Mouse (Mus musculus): ENCODE measurements around the gene Gm13199. TPM values are rescaled to one million over a fixed set of nuclear protein-coding genes. Genes with fewer than 3 reads are reported as not detected.

Gene Gm13199
- total RNA-seq, 2 experiments from 2014 or later, result 1.2 TPM; not detected in 1

DNA sequence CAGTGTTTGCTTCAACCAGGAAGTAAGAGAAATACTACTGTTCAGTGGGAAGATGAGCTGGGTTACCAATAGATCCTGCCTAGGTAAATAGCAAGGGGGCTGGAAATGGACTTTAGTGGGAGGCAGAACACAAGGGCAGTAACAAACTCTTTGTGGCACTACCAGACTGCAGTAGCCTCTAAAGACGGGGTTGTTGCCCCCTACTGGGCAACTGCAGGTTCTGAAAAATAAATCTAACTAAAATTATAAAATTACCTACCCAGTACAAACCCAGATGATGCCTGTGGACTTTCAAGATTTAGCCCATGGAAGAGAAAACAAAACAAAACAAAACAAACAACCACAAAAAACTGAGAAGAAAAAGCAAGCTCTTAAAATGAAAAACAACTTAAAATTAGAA, 38.5 kb downstream of the Gm13199 start:
- peak; percentile 79 for ATAC-seq (replicated peaks; ENCODE audit: poor library complexity)

DNA sequence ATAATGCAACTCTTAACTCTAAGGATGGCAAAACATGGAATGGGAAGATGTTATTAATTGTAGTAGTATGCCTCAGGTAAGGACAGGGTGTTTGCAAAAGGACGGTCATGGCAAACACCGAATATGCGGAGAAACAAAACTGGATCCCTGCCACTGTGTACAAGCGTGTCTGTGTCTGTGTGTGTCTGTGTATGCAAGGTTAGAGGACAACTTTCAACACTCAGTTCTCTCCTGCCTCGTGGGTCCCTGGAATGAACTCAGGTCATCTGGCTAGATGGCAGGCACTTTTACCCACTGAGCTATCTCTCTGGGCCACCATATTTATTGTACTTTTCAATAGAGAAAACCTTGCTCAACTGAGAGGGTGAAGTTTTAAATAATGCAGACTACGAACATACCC, 40.3 kb downstream of the Gm13199 start:
- no peak for ATAC-seq (replicated peaks; ENCODE audit: poor library complexity)

- no peak for ATAC-seq (replicated peaks; ENCODE audit: poor library complexity)
Observed at GRCm38 (mm10) chr2:5821264-5821663, 41.5 kb downstream of the Gm13199 start.

Other genes with a start within 250 kb of the Gm13199 start
- 3.3 and 4.2 TPM in 2 replicates for gene Camk1d, start 148.4 kb downstream of the Gm13199 start, total RNA-seq (2015)
- gene Camk1d, start 148.4 kb downstream of the Gm13199 start, total RNA-seq (2017), result 1.1 and 1.5 TPM in 2 replicates
- 70.6 and 70.7 TPM in 2 replicates for gene Nudt5, start 17.9 kb downstream of the Gm13199 start, total RNA-seq (2015)
- 60.8 and 78.6 TPM in 2 replicates for gene Nudt5, start 17.9 kb downstream of the Gm13199 start, total RNA-seq (2017)
- 125 and 133 TPM in 2 replicates for gene Cdc123, start 17.8 kb downstream of the Gm13199 start, total RNA-seq (2015)
- gene Cdc123, start 17.8 kb downstream of the Gm13199 start, total RNA-seq (2017), result 116 and 117 TPM in 2 replicates
- gene Sec61a2, start 32.5 kb upstream of the Gm13199 start, total RNA-seq (2015), result 30.0 and 42.4 TPM in 2 replicates
- gene Sec61a2, start 32.5 kb upstream of the Gm13199 start, total RNA-seq (2017), result 12.6 and 21.5 TPM in 2 replicates
- 0.32 and 0.90 TPM in 2 replicates for gene Dhtkd1, start 79.9 kb upstream of the Gm13199 start, total RNA-seq (2015)
- gene Dhtkd1, start 79.9 kb upstream of the Gm13199 start, total RNA-seq (2017), result 0.64 and 0.67 TPM in 2 replicates
- 37.2 and 40.1 TPM in 2 replicates for gene Upf2, start 88.5 kb upstream of the Gm13199 start, total RNA-seq (2015)
- gene Upf2, start 88.5 kb upstream of the Gm13199 start, total RNA-seq (2017), result 30.5 and 36.2 TPM in 2 replicates